Mouse (Mus musculus) C2C12 (cell line): ENCODE measurements around the gene Tmem82. TPM values are rescaled to one million over a fixed set of nuclear protein-coding genes. Genes with fewer than 3 reads are reported as not detected.

Experiments
- H3K27me3 ChIP-seq: one replicate; pipeline ENCODE4 v1.6.1; 2011; ENCODE audit not compliant: control insufficient read depth, insufficient read depth, insufficient read length
- H3K36me3 ChIP-seq: one replicate; pipeline ENCODE4 v1.6.1; 2011; ENCODE audit not compliant: control insufficient read depth, insufficient read depth
- H3K4me3 ChIP-seq: one replicate; pipeline ENCODE4 v1.5.1; 2011; ENCODE audit warnings: mild to moderate bottlenecking, control low read depth; ENCODE audit not compliant: poor library complexity, insufficient read depth, severe bottlenecking
- H3K79me2 ChIP-seq: one replicate; pipeline ENCODE4 v1.6.1; 2011; ENCODE audit not compliant: control insufficient read depth, insufficient read depth
- H3K79me3 ChIP-seq: one replicate; pipeline ENCODE4 v1.6.1; 2011; ENCODE audit warnings: low read depth, control low read depth
- H3ac ChIP-seq: one replicate; pipeline ENCODE3; 2011; ENCODE audit warnings: low read depth; ENCODE audit not compliant: control insufficient read depth, insufficient read length
- CEBPB ChIP-seq: IDR thresholded peaks from one replicate; pipeline ENCODE4 v1.6.1; 2011; ENCODE audit warnings: low read depth, mild to moderate bottlenecking, control low read depth, moderate library complexity
- CTCF ChIP-seq: IDR thresholded peaks from one replicate; pipeline ENCODE4 v1.5.1; 2011; ENCODE audit not compliant: control insufficient read depth, insufficient read depth, insufficient read length
- FOSL1 ChIP-seq: IDR thresholded peaks from one replicate; pipeline ENCODE4 v1.8.0; 2011; ENCODE audit warnings: mild to moderate bottlenecking, low read length; ENCODE audit not compliant: poor library complexity, insufficient read depth, severe bottlenecking
- MAX ChIP-seq: IDR thresholded peaks from one replicate; pipeline ENCODE4 v1.6.1; 2011; ENCODE audit warnings: mild to moderate bottlenecking, control low read depth
- MYOD1 ChIP-seq: IDR thresholded peaks from one replicate; pipeline ENCODE4 v1.6.1; 2011; ENCODE audit warnings: low read depth; ENCODE audit not compliant: control insufficient read depth, insufficient read length
- MYOG ChIP-seq: IDR thresholded peaks from one replicate; pipeline ENCODE4 v1.6.1; 2011; ENCODE audit not compliant: control insufficient read depth, insufficient read length; ENCODE audit errors: extremely low read depth
- USF1 ChIP-seq: IDR thresholded peaks from one replicate; pipeline ENCODE4 v1.6.1; 2011; ENCODE audit warnings: low read depth, mild to moderate bottlenecking, control low read depth, moderate library complexity
- polyA plus RNA-seq: library from polyadenylated mRNA; unstranded; fragments of >200 nt; fragmentation: generic; extraction: Trizol; gene quantifications from one replicate; pipeline ENCODE4 v1.2.1, GENCODE M21; 2012; ENCODE audit warnings: missing spikeins

The Tmem82 gene
- polyA plus RNA-seq, 1 experiment = not detected

- peaks cover 5% of the 10 kb centered on the region for H3K36me3 ChIP-seq
- H3K79me2 ChIP-seq = peaks cover 8% of the 10 kb centered on the region
- peaks cover 6% of the 10 kb centered on the region for H3K79me3 ChIP-seq
- H3K27me3 ChIP-seq = no peaks in the 10 kb centered on the region
- H3K4me3 ChIP-seq = no peak overlapping the region
- no peak overlapping the region for H3ac ChIP-seq
- TF ChIP-seq USF1 = no peak
- no peak for TF ChIP-seq CEBPB
- TF ChIP-seq MYOD1 = no peak
- TF ChIP-seq CTCF = no peak
- TF ChIP-seq FOSL1 = no peak
- TF ChIP-seq MAX = no peak
- no peak for TF ChIP-seq MYOG
Observed at GRCm38 (mm10) chr4:141645988-141646387, 27.6 kb upstream of the Tmem82 start.

- H3K79me2 ChIP-seq = no peaks in the 10 kb centered on the region
- H3ac ChIP-seq = no peak overlapping the region
- peaks cover 2% of the 10 kb centered on the region for H3K79me3 ChIP-seq
- H3K27me3 ChIP-seq = no peaks in the 10 kb centered on the region
- TF ChIP-seq USF1 (no peak), FOSL1 (no peak), MAX (no peak), CEBPB (no peak), MYOG (no peak), CTCF (no peak), MYOD1 (no peak)
- no peak overlapping the region for H3K4me3 ChIP-seq
- H3K36me3 ChIP-seq = peaks cover 5% of the 10 kb centered on the region
Observed at GRCm38 (mm10) chr4:141643118-141643855, 24.9 kb upstream of the Tmem82 start.

- Histone ChIP-seq H3ac (no peak overlapping the region), H3K4me3 (no peak overlapping the region), H3K27me3 (no peaks in the 10 kb centered on the region), H3K36me3 (peaks cover 5% of the 10 kb centered on the region), H3K79me2 (no peaks in the 10 kb centered on the region), H3K79me3 (peaks cover 2% of the 10 kb centered on the region)
- TF ChIP-seq MAX (no peak), FOSL1 (no peak), CEBPB (no peak), MYOG (no peak), CTCF (no peak), MYOD1 (no peak), USF1 (no peak)
Observed at GRCm38 (mm10) chr4:141641961-141642811, 23.8 kb upstream of the Tmem82 start.

- no peaks in the 10 kb centered on the region for H3K27me3 ChIP-seq
- no peak overlapping the region for H3ac ChIP-seq
- H3K79me3 ChIP-seq = peaks cover under 1% of the 10 kb centered on the region
- H3K79me2 ChIP-seq = no peaks in the 10 kb centered on the region
- TF ChIP-seq CEBPB = no peak
- no peak for TF ChIP-seq MAX
- no peak for TF ChIP-seq MYOD1
- TF ChIP-seq MYOG = no peak
- no peak for TF ChIP-seq USF1
- no peak for TF ChIP-seq CTCF
- TF ChIP-seq FOSL1 = no peak
- no peak overlapping the region for H3K4me3 ChIP-seq
- H3K36me3 ChIP-seq = peaks cover 5% of the 10 kb centered on the region
Observed at GRCm38 (mm10) chr4:141641353-141641771, 22.9 kb upstream of the Tmem82 start.

- Histone ChIP-seq H3K27me3 (no peaks in the 10 kb centered on the region), H3K36me3 (peaks cover 5% of the 10 kb centered on the region), H3K79me2 (no peaks in the 10 kb centered on the region), H3K4me3 (no peak overlapping the region), H3K79me3 (no peaks in the 10 kb centered on the region), H3ac (no peak overlapping the region)
- TF ChIP-seq CEBPB (no peak), MYOD1 (no peak), FOSL1 (no peak), MAX (no peak), CTCF (no peak), USF1 (no peak), MYOG (no peak)
Observed at GRCm38 (mm10) chr4:141639474-141639873, 21.0 kb upstream of the Tmem82 start.
